Mouse (Mus musculus) ES-E14 (cell line): ENCODE data around the gene Rdh1. TPM values are rescaled to one million over a fixed set of nuclear protein-coding genes. Genes with fewer than 3 reads are reported as not detected.
A peak's percentile ranks its signal among the peaks of the same experiment; 100 is the strongest.
"Not testable (repeated sequence)": the region's sequence is repeated elsewhere in the genome, so short reads cannot be mapped to it uniquely, and the experiment has no call there.

Experiments
- DNase-seq: peaks from one replicate; pipeline ENCODE4 v3.0.0-alpha.2; 2013; ENCODE audit warnings: low read depth, low spot score
- H3K27ac ChIP-seq: 2 replicates; pipeline ENCODE4 v1.5.1; 2012; ENCODE audit warnings: low read depth, mild to moderate bottlenecking, low read length, moderate library complexity, mixed read lengths; ENCODE audit not compliant: poor library complexity, insufficient read depth, severe bottlenecking
- H3K36me3 ChIP-seq: 2 replicates; pipeline ENCODE4 v1.6.1; 2012; ENCODE audit warnings: mild to moderate bottlenecking, low read length, moderate library complexity, mixed read lengths; ENCODE audit not compliant: control insufficient read depth, poor library complexity, insufficient read depth, severe bottlenecking
- H3K4me1 ChIP-seq, 2 experiments: fragments of 150-350 bp in 1 of 2; sonication (generic) in 1 of 2; 2 replicates each; pipeline ENCODE4 v1.6.1; 2012; ENCODE audit warnings: low read length in 2 of 2, mild to moderate bottlenecking in 1 of 2, mixed read lengths in 1 of 2; ENCODE audit not compliant: control insufficient read depth in 2 of 2, insufficient read depth in 2 of 2, poor library complexity in 1 of 2
- H3K4me3 ChIP-seq, 2 experiments: fragments of 150-350 bp in 1 of 2; sonication (generic) in 1 of 2; 2 replicates each; pipeline ENCODE4 v1.5.1; 2012; ENCODE audit warnings: low read length in 2 of 2, low read depth in 1 of 2, mild to moderate bottlenecking in 1 of 2, mixed read lengths in 1 of 2; ENCODE audit not compliant: insufficient read depth in 1 of 2, poor library complexity in 1 of 2, severe bottlenecking in 1 of 2
- H3K9ac ChIP-seq: 2 replicates; pipeline ENCODE4 v1.6.1; 2012; ENCODE audit warnings: low read depth, mild to moderate bottlenecking, low read length, mixed read lengths; ENCODE audit not compliant: poor library complexity, insufficient read depth, severe bottlenecking
- H3K9me3 ChIP-seq: fragments of 150-350 bp; sonication (generic); 2 replicates; pipeline ENCODE4 v1.6.1; 2012; ENCODE audit warnings: low read depth, mild to moderate bottlenecking, low read length; ENCODE audit not compliant: control insufficient read depth, insufficient read depth
- CHD2 ChIP-seq: IDR thresholded peaks from 2 replicates; pipeline ENCODE4 v1.6.1; 2014; ENCODE audit warnings: mild to moderate bottlenecking, low read depth, low read length, inconsistent platforms
- HCFC1 ChIP-seq: IDR thresholded peaks from 2 replicates; pipeline ENCODE4 v1.6.1; 2012; ENCODE audit warnings: low read length, inconsistent platforms, borderline replicate concordance; ENCODE audit not compliant: insufficient read depth
- MAFK ChIP-seq: IDR thresholded peaks from 2 replicates; pipeline ENCODE4 v1.6.1; 2014; ENCODE audit warnings: mild to moderate bottlenecking, low read depth, low read length, inconsistent platforms; ENCODE audit not compliant: insufficient read depth
- ZC3H11A ChIP-seq: IDR thresholded peaks from 2 replicates; pipeline ENCODE4 v1.6.1; 2012; ENCODE audit warnings: low read depth, mild to moderate bottlenecking, inconsistent platforms, low read length, borderline replicate concordance
- ZNF384 ChIP-seq: IDR thresholded peaks from 2 replicates; pipeline ENCODE4 v1.6.1; 2012; ENCODE audit warnings: low read depth, low read length, inconsistent platforms
- in situ Hi-C, 2 experiments: fragments of 600-800 bp; cut with MboI; formaldehyde crosslinking; loops; one replicate each; pipeline ENCODE4 v1.15.1; 2025; ENCODE audit warnings: low sequenced_read_pairs in 2 of 2, inconsistent platforms in 1 of 2; ENCODE audit not compliant: unreplicated experiment in 2 of 2
- total RNA-seq: library from RNA; depleted of rRNA; stranded (reverse); fragments of 300-350 nt; gene quantifications from 2 replicates; pipeline ENCODE4 v1.2.3, GENCODE M21; 2012

Rdh1 gene
- total RNA-seq, 1 experiment = 1.1 TPM

- DNase-seq = no peak
- no peak for TF ChIP-seq HCFC1
- no peak for TF ChIP-seq MAFK
- peak; percentile 52; the same call in 1 of the 2 replicates for TF ChIP-seq ZNF384
- TF ChIP-seq ZC3H11A = no peak
- no peak for TF ChIP-seq CHD2
- peak overlapping the region in 1 of 2 experiments; percentile 23; a peak in 2 of 4 replicates for H3K4me3 ChIP-seq
- no peak overlapping the region for H3K9ac ChIP-seq
- H3K36me3 ChIP-seq = no peaks in the 10 kb centered on the region
- H3K27ac ChIP-seq = no peak overlapping the region
- H3K9me3 ChIP-seq = no peaks in the 10 kb centered on the region
- in situ Hi-C loops = no loop called here
- no peaks in the 10 kb centered on the region for H3K4me1 ChIP-seq
These were observed 3.6 kb upstream of the Rdh1 start for GRCm38 (mm10) chr10:127755770-127756468.

GRCm38 (mm10) chr10:127762926-127763325 is 3.4 kb downstream of the Rdh1 start:
- in situ Hi-C loops, H3K4me1 ChIP-seq, H3K27ac ChIP-seq, H3K4me3 ChIP-seq, DNase-seq, H3K9me3 ChIP-seq, H3K9ac ChIP-seq, H3K36me3 ChIP-seq: not testable (repeated sequence)

- no peaks in the 10 kb centered on the region for H3K9me3 ChIP-seq
- no peak overlapping the region for H3K4me3 ChIP-seq
- H3K4me1 ChIP-seq = no peaks in the 10 kb centered on the region; a peak in 1 of 4 replicates
- H3K27ac ChIP-seq = no peak overlapping the region
- DNase-seq = no peak
- in situ Hi-C loops = no loop called here
- TF ChIP-seq MAFK (no peak), ZC3H11A (no peak), ZNF384 (no peak), CHD2 (no peak), HCFC1 (no peak)
- no peak overlapping the region for H3K9ac ChIP-seq
- H3K36me3 ChIP-seq = no peaks in the 10 kb centered on the region
These were observed 4.6 kb downstream of the Rdh1 start for GRCm38 (mm10) chr10:127763914-127764680.

DNA sequence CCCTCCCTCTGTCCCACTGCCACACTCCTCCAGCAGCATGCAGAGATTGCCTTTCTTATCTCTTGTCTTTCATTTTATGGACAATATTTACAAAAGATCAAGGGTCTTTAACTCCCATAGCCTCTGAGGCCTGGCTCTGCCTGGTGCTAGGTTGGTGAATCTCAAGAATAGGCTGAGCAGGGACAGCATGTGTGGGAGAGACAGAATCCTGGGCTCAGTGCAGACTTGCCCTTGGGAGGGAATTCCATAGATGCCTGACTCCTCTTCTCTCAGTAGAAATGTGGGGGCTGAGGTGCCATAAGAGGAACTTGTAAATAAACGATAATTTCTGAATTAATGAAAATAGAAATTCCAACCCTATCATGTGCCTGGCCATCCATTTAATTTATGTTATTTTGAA is 7.0 kb downstream of the Rdh1 start:
- H3K27ac ChIP-seq = no peak overlapping the region
- H3K9ac ChIP-seq = no peak overlapping the region
- H3K4me3 ChIP-seq = no peak overlapping the region
- TF ChIP-seq ZNF384 (no peak), HCFC1 (no peak), ZC3H11A (no peak), MAFK (no peak), CHD2 (no peak)
- no peaks in the 10 kb centered on the region for H3K9me3 ChIP-seq
- H3K36me3 ChIP-seq = no peaks in the 10 kb centered on the region
- no peaks in the 10 kb centered on the region; a peak in 1 of 4 replicates for H3K4me1 ChIP-seq
- no peak for DNase-seq
- in situ Hi-C loops = no loop called here
